Mouse (Mus musculus): ENCODE results near the gene Golga1.

GRCm38 (mm10) chr2:38992452-38992851 lies 72.9 kb downstream of the Golga1 start:
- TF ChIP-seq POLR2A (IDR thresholded peaks at IDR 0.05; ENCODE audit: low read depth, low read length) (no peak), CTCF (IDR thresholded peaks at IDR 0.05; ENCODE audit: borderline replicate concordance, insufficient read depth, low read length) (no peak)
